Mouse (Mus musculus) erythroblast, embryonic 14.5 days (primary cell): ENCODE results near the gene Rab40c.

Source experiments
- GATA1 ChIP-seq: IDR thresholded peaks from 2 replicates; pipeline ENCODE4 v1.6.1; 2012; ENCODE audit warnings: low read length, inconsistent platforms, mixed read lengths
- TAL1 ChIP-seq: IDR thresholded peaks from 3 replicates; pipeline ENCODE4 v1.6.1; 2012; ENCODE audit warnings: low read length, inconsistent platforms, mixed read lengths

DNA sequence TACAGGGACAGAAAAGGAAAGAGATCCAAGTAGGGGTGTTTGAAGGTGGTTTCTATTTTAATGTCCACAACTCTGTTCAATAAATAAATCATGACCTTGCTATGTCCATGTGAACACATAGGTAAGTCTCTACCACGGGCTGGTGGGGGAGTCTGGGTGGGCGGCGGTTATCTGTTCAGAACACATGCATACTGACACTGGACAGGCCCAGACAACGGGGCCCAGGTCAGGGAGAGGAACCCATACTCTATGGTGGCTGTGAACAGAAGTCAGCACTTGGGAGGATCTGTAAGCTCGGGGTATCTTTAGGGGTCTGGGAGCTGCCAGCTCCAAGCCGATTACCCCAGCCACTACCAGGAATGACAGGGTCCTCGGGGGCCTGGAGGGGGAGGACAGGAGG lies 26.8 kb upstream of the Rab40c start:
- TF ChIP-seq TAL1 (no peak), GATA1 (no peak)
